Mouse (Mus musculus) stomach, postnatal 0 days (tissue): Measurements from ENCODE around the gene Mul1. TPM values are rescaled to one million over a fixed set of nuclear protein-coding genes. Genes with fewer than 3 reads are reported as not detected.

Source experiments
- ATAC-seq: fragments of 200-750 bp; cut with Nextera tagmentation; 2 replicates; pipeline ENCODE4 v1.8.0; 2017; ENCODE audit not compliant: low FRiP score, low TSS enrichment
- DNase-seq: peaks from one replicate; pipeline ENCODE4 v3.0.0-alpha.2; 2016; ENCODE audit warnings: low spot score
- H3K27ac ChIP-seq: fragments of 300-500 bp; sonication (generic); replicated peaks from 2 replicates; pipeline ENCODE4 v1.5.1; 2014; ENCODE audit warnings: mild to moderate bottlenecking, control low read depth
- H3K27me3 ChIP-seq: fragments of 300-500 bp; sonication (generic); 2 replicates; pipeline ENCODE4 v1.6.1; 2014; ENCODE audit warnings: low read length; ENCODE audit not compliant: control insufficient read depth, insufficient read depth
- H3K36me3 ChIP-seq: fragments of 300-500 bp; sonication (generic); 2 replicates; pipeline ENCODE4 v1.6.1; 2014; ENCODE audit warnings: low read length, mixed read lengths; ENCODE audit not compliant: control insufficient read depth, insufficient read depth
- H3K4me1 ChIP-seq: fragments of 300-500 bp; sonication (generic); replicated peaks from 2 replicates; pipeline ENCODE4 v1.6.1; 2014; ENCODE audit warnings: antibody characterized with exemption; ENCODE audit not compliant: control insufficient read depth, insufficient read depth
- H3K4me2 ChIP-seq: fragments of 300-500 bp; sonication (generic); replicated peaks from 2 replicates; pipeline ENCODE4 v1.6.1; 2014; ENCODE audit warnings: low read depth, mild to moderate bottlenecking, control low read depth, moderate library complexity
- H3K4me3 ChIP-seq: fragments of 300-500 bp; sonication (generic); 2 replicates; pipeline ENCODE4 v1.5.1; 2014; ENCODE audit warnings: low read depth, low read length, control low read depth
- H3K9ac ChIP-seq: fragments of 300-500 bp; sonication (generic); 2 replicates; pipeline ENCODE4 v1.6.1; 2014; ENCODE audit warnings: mild to moderate bottlenecking, low read length, control low read depth, mixed read lengths
- H3K9me3 ChIP-seq: fragments of 300-500 bp; sonication (generic); 2 replicates; pipeline ENCODE4 v1.6.1; 2016; ENCODE audit warnings: low read length; ENCODE audit not compliant: control insufficient read depth
- CTCF ChIP-seq: IDR thresholded peaks from 2 replicates; pipeline ENCODE4 v1.5.1; 2016; ENCODE audit warnings: antibody characterized with exemption, low read depth, mild to moderate bottlenecking, moderate library complexity
- EP300 ChIP-seq: optimal IDR thresholded peaks from 2 replicates; pipeline ENCODE3; 2016; ENCODE audit warnings: antibody characterized with exemption
- WGBS: fragments of 180-500 bp; shearing (Covaris S2); extraction: QIAGEN DNeasy Blood & Tissue Kit; methylation state at CpG from one replicate; pipeline ENCODE4 v1.1.7; 2014; 5-methylcytosine and 5-hydroxymethylcytosine counted together
- polyA plus RNA-seq: library from polyadenylated mRNA; unstranded; fragments of >200 nt; fragmentation: Nextera tagmentation; extraction: Ambion mirVana; gene quantifications from 2 replicates; pipeline ENCODE4 v1.2.1, GENCODE M21; 2015

Mul1 gene
- polyA plus RNA-seq, 1 experiment from 2014 or later: 17.1 TPM

DNA sequence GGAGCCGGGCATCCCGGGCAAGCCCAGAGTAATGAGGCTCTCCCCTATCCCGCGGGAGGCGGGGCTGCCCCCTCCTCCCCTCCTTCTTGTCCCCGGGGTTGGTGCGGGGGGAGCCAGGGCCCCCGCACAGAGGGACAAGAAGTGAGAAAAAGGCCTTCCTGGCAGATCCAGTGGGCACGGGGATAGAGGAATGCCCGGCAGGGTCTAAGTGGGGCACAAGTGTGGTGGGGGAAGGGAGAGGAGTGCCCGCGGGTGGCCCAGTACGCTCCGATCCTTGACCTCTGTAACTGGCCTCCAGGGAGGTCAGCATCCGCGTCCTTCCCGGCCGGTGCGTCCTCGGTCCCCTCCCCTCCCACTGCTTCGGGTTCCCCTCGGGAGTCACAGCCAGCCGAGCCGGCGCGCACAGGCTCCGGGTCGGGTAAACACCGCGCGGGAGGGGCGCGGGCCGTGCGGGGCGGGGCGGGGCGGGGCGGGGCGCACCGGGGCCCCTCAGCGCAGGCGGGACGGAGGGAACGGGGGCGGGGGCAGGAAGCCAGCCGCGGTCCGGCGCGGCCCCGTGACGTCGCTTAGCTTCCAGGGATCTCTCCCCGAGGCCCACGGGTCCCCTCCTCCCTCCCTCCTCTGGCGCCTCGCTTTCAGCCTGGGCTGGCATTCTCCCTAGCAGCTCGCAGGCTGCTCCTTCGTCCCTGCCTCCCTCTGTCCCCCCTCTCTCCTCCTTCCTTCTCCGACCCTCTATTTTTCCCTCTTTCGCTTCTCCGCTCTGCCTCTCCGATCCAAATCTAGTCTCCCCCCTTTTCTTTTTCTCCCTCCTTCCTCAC, 19.5 kb downstream of the Mul1 start, which contains the start of gene Camk2n1:
Gene Camk2n1 (plus strand): TSS at position 562 of the 818 bp plus-strand sequence.
- Histone ChIP-seq H3K27me3 (no peaks in the 10 kb centered on the region), H3K9ac (peak within 1 kb of the TSS; percentile 86), H3K27ac (peak within 1 kb of the TSS; percentile 92), H3K9me3 (no peaks in the 10 kb centered on the region), H3K4me1 (peaks cover 3% of the 10 kb centered on the region; the same call in 1 of the 2 replicates), H3K4me2 (peak within 1 kb of the TSS; percentile 86), H3K4me3 (peak within 1 kb of the TSS; percentile 82), H3K36me3 (no peaks in the 10 kb centered on the region)
- ATAC-seq (peak; percentile 86), DNase-seq (peak; percentile 92)
- no peak for TF ChIP-seq CTCF
- no peak for TF ChIP-seq EP300
- 2% methylated on average over 21 of the region's 64 CpGs for WGBS

DNA sequence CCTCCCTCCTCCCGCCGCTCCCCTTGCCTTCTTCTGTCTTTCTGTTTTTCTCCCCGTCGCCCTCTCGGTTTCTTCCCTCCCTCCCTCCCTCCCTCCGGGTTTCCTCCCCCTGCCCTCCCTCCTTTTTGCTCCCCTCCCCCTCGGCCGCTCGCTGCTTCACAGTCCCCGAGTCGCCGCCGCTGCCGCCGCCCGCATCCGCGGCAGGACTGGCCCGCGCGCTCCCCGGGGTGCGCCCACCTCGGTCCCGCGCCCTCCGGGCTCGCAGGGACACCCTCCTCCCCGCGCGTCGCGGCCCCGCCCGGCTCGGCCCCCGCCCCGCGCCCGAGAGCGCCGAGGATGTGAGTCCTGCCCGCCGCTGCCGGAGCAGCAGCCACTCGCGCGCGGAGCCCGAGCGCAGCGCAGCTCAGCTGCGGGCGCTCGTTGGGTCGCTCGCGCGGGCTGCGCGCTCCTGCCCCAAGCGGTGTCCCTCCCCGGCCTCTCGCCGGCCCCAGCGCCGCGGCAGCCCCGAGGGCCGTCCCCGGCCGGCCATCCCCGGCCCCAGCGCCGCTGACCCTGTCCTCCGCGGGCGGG, 20.2 kb downstream of the Mul1 start:
- Histone ChIP-seq H3K36me3 (no peaks in the 10 kb centered on the region), H3K27me3 (no peaks in the 10 kb centered on the region), H3K9me3 (no peaks in the 10 kb centered on the region), H3K9ac (peak overlapping the region; percentile 86), H3K4me2 (peak overlapping the region; percentile 86), H3K4me1 (peaks cover 3% of the 10 kb centered on the region; the same call in 1 of the 2 replicates), H3K4me3 (peak overlapping the region; percentile 82), H3K27ac (peak overlapping the region; percentile 92)
- 1% methylated on average over 57 of the region's 78 CpGs for WGBS
- ATAC-seq (peak; percentile 46), DNase-seq (peak; percentile 79)
- no peak for TF ChIP-seq CTCF
- TF ChIP-seq EP300: no peak

DNA sequence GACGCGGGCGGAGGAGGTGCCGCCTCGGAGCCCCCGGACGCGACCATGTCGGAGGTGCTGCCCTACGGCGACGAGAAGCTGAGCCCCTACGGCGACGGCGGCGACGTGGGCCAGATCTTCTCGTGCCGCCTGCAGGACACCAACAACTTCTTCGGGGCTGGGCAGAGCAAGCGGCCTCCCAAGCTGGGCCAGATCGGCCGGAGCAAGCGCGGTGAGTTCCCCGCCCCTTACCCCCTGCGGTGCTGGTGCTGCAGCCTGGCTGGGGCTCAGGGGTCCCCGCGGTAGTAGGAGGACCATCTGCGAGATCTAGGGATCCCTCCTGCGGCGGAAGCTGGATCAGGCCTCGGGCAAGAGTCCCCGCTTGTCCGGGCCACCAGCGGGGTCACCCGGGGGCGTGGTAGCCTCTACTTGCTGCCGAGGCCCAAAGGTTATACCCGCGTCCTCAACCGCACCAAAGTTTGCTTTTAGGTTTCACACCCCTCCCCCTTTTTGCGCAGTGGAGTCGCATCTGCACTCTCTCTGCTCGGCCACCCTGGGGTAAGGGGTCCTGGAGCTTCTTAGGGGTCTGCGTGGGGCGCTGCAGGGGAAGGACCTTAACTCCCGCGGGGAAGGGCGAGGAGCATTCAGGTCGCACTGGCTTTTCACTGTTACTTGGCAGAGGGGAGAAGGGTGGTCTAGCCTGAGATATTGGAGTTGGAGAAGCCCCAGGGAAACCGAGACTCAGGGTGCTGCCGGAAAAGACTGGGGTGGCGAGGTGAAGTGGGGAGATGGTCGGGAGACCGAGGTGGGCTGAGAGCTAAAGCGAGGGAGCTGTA, 20.9 kb downstream of the Mul1 start:
- no peaks in the 10 kb centered on the region for H3K27me3 ChIP-seq
- H3K4me1 ChIP-seq: peaks cover 3% of the 10 kb centered on the region; the same call in 1 of the 2 replicates
- peak overlapping the region; percentile 92 for H3K27ac ChIP-seq
- peak overlapping the region; percentile 86 for H3K4me2 ChIP-seq
- peak; percentile 51 for DNase-seq
- H3K36me3 ChIP-seq: no peaks in the 10 kb centered on the region
- TF ChIP-seq EP300 (no peak), CTCF (no peak)
- peak overlapping the region; percentile 86 for H3K9ac ChIP-seq
- peak overlapping the region; percentile 82 for H3K4me3 ChIP-seq
- peak; percentile 16; the same call in 1 of the 2 replicates for ATAC-seq
- 1% methylated on average over 51 of the region's 58 CpGs for WGBS
- no peaks in the 10 kb centered on the region for H3K9me3 ChIP-seq

DNA sequence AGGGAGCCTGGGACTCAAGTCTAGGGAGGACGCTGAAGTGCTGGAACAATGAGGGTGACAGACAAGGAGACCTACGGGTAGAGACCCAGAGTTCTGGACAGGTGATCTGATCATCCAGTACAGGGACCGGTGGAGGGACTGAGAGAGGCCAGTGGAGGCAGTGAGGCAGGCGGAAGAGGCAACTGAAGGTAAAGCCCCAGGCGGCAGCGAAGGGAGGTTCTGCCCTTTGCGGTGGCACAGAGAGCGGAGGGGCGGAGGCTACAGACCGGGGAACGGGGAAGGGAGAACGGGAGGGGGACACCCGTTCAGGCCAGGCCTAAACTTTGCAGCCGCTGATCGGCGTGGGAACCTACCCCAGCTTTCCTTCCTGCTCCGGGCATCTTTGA, 21.5 kb downstream of the Mul1 start:
- no peaks in the 10 kb centered on the region for H3K9me3 ChIP-seq
- H3K4me1 ChIP-seq: peaks cover 3% of the 10 kb centered on the region; the same call in 1 of the 2 replicates
- 2% methylated on average over 16 of the region's 17 CpGs for WGBS
- DNase-seq (peak; percentile 57), ATAC-seq (no peak)
- H3K36me3 ChIP-seq: no peaks in the 10 kb centered on the region
- TF ChIP-seq CTCF: no peak
- TF ChIP-seq EP300: no peak
- H3K9ac ChIP-seq: peak overlapping the region; percentile 86
- H3K27me3 ChIP-seq: no peaks in the 10 kb centered on the region
- H3K4me3 ChIP-seq: peak overlapping the region; percentile 82
- no peak overlapping the region; the same call in 1 of the 2 replicates for H3K27ac ChIP-seq
- peak overlapping the region; percentile 86 for H3K4me2 ChIP-seq

DNA sequence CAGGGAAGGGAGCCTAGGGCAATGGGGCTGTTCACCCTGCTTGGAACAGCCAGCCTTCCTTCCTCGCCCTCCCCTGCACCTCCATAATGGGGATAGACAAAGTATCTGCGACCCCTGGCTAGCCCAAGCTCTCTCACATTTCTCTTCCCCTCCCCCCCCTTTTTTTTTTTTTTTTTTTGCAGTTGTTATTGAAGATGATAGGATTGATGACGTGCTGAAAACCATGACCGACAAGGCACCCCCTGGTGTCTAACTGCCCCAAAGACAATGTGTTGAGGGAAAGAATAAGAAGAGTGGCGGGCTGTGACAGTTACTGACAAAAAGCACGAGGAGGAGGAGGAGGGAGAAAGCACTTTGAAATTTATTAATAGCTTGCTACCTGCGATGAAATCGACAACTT, 22.1 kb downstream of the Mul1 start:
- Histone ChIP-seq H3K9me3 (no peaks in the 10 kb centered on the region), H3K9ac (peak overlapping the region; percentile 86), H3K4me1 (peaks cover 3% of the 10 kb centered on the region; the same call in 1 of the 2 replicates), H3K4me3 (peak overlapping the region; percentile 82), H3K4me2 (peak overlapping the region; percentile 86), H3K27me3 (no peaks in the 10 kb centered on the region), H3K27ac (no peak overlapping the region; the same call in 1 of the 2 replicates), H3K36me3 (no peaks in the 10 kb centered on the region)
- 44% methylated on average over 5 of the region's 8 CpGs for WGBS
- DNase-seq: no peak
- TF ChIP-seq EP300: no peak
- peak; percentile 10; the same call in 1 of the 2 replicates for TF ChIP-seq CTCF
- no peak for ATAC-seq
